Mouse (Mus musculus) left cerebral cortex, adult 8-10 months (tissue): ENCODE measurements around the gene Glp1r. TPM values are rescaled to one million over a fixed set of nuclear protein-coding genes. Genes with fewer than 3 reads are reported as not detected.

Experiments
- DNase-seq, 2 experiments: peaks; one replicate each; pipeline ENCODE4 v3.0.0; 2022; ENCODE audit warnings: low spot score in 2 of 2
- total RNA-seq, 4 experiments: library from RNA; stranded (reverse); gene quantifications; 2 replicates each; pipeline ENCODE4 v1.2.4; 2022

The Glp1r gene
- total RNA-seq, 4 experiments from 2014 or later = 0.94 to 3.1 (median 2.4) TPM

- no peak for DNase-seq
These were observed 10.1 kb downstream of the Glp1r start for GRCm38 (mm10) chr17:30911732-30912088.

DNA sequence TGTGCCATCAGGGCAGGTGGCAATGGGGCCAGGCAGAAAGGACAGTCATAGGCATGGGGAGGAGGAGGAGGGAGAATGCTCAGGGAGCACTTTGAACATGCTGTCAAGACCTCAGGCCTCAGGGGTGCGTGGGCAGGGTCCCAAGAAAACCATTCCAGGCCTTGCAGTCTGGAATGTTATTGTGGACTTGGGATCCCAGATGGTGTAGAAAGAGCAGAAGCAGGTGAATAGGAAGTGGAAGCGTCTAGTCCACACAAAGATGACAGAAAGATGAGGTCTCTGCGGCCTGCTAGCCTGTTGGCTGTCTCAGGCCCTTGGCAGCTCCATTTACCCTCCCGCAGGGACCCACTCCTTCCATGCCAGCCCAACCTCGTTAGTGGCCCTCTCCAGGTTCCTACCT lies 10.9 kb downstream of the Glp1r start:
- no peak for DNase-seq

GRCm38 (mm10) chr17:30914264-30914663 lies 12.6 kb downstream of the Glp1r start:
- no peak for DNase-seq

GRCm38 (mm10) chr17:30923566-30923965 lies 21.9 kb downstream of the Glp1r start:
- no peak for DNase-seq

DNA sequence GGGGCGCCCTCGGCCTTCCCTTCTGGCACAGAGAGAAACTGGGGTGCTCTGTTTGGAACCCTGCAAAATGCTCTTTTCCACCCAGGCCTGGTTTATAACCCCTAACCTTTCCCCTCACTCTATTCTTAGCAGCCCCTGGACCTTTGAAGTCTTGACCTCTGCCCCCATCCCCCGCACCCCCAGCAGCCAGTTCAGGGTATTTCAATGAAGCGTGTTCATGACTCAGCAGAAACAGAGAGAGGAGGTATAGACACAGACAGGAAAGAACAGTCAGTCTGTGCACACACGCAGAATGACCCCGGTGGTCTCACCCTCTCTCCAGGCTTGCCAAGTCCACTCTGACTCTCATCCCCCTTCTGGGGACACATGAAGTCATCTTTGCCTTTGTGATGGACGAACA lies 29.2 kb downstream of the Glp1r start:
- DNase-seq = no peak

GRCm38 (mm10) chr17:30932836-30933235 lies 31.2 kb downstream of the Glp1r start:
- DNase-seq = no peak

DNA sequence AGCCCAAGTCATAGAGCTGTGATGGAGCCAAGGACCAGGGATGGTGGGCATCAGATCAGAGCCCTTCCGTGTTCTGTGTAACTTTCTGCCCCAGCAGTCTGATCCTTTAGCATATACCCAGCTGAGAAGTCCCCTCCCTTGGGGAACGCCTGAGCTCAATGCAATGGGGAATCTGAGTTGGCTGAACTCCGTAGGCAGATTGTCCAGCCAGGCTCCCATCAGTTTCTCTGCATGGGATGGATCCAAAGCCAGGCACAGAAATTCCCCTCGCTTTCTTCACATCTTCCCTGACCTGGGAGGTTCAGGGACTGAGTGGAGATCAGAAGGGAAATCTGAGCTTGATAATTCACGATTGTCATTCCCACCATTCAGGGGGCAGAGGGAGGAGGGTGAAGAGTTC lies 33.7 kb downstream of the Glp1r start:
- DNase-seq = no peak

DNA sequence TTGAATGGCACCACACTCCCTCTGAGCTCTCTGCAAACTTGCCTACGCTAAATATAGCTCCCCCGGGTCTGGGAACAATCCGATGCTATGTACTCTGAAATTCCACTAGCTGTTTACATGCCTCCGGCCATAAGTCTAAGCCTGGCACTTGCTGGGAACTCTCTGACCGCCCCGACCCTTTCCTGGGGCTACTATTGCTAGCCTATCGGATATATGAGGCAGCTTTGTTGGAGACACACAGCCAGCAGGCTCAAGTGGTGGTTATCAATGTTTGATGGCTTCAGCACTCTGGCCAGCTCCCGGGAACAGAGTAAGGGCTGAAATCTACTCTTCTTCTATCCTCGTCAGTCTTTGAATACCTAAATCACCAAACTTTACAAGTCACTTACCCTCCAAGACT lies 36.9 kb downstream of the Glp1r start:
- no peak for DNase-seq

GRCm38 (mm10) chr17:30948382-30948781 lies 46.8 kb downstream of the Glp1r start:
- no peak for DNase-seq

DNA sequence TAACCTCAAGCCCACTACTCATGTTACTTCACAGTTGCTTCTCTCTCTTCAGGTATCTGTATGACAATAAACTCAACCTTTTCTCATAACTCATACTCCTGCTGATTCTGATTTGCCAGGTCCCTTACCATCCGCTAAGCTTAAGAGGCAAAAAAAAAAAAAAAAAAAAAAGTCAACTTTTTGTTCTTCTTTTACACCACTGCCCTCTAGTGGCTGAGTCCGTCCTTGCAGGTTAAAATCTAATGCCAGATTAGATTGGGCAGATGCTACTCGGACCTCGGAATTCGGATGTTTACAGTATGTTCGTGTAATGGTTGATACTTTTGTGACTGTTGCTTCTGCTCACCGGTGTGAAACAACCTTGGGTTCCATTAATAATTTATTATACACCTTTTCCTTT lies 49.2 kb downstream of the Glp1r start:
- peak; percentile 15 to 56 for DNase-seq

- no peak for DNase-seq
These were observed 50.0 kb downstream of the Glp1r start for GRCm38 (mm10) chr17:30951600-30951999.

DNA sequence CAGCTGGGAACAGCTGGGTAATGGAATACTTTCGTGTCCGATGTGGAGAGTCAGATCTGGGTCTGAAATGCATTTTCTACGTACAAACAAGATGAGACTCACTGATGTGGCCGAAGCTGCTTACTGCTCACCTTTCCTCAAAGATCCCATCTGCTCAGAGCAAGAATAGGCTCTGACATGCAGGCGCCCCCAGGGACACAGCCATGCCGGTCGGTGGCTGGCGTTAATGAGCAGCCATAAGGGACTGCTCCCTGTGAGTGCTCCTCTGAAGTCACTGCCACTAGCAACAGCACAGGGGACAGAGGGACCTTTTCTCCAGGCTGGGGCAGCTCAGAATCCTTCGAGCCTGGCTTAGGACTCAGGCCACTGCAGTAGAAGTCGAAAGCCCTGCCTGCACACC lies 52.7 kb downstream of the Glp1r start, which contains the start of gene Umodl1:
Umodl1 (plus strand) TSS at position 301 of the 400 bp plus-strand sequence.
- no peak for DNase-seq

DNA sequence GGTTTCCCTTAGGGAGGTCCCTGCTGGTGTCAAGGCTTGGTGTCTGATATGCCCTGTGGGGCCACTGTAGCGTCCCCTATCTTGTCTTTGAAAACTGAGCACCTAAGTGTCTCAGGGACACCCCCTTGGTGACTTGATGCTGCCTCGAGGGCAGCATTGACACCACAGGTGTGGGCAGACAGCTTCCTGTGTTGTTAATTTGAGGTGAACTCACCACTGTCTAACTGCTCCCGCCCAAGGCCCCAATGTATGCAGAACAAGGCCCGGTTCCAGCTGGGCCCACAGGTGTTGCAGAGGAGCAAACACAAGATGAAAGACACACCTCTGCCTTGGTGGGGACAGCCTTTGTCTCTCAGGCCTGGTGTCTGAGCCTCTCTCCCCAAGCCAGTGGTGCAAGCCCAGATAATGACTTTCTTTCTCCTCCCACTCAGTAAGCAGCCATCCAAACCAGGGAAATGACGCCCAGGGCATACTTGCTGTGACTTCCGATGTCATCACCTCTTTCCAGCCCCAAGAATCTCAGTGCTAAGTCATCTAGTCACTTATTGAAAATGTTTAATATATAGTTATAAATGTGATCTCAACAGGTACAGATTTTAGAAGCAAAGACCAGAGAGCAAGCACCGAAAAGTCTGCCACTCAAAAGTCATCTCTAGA lies 60.4 kb downstream of the Glp1r start:
- no peak for DNase-seq

- no peak for DNase-seq
These were observed 61.3 kb downstream of the Glp1r start for GRCm38 (mm10) chr17:30962880-30963279.

GRCm38 (mm10) chr17:30969983-30970382 lies 68.4 kb downstream of the Glp1r start:
- DNase-seq = no peak

DNA sequence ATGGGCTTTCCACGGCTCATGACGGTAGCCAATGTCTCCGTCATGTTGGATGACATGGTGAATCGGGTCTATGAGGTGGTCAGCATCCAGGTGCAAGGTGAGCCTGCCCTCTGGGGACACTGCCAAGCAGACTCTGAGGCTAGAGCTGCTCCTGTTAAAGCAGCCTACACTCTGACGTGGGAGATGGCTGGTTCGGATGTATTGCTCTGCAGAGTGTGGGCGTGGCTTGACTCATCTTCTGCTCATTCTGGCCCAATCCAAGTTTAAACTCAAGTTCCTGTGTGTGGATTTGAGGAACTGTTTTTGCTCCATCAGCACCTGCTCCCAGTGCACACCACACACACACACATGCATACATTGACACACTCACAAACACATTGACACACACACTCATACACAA lies 70.3 kb downstream of the Glp1r start:
- peak in 1 of 2 experiments; percentile 78 for DNase-seq

DNA sequence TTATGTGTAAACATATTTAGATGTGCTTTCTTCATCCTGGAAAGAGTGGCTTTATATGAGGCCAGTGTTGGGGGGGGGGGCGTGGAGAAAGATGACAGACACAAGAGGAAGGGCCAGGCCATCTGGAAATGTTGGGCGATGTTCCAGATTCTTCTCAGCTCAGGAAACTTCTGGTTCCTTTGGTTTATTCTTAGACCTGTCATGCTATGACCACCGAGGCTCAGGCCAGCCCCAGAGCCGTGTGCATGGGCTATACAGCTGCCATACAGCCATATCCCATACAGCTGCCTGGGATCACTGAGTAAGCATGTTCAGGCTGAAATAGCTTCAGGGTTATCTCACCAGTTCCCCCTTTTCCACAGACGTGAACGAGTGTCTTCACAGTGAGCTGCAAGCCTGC lies 71.7 kb downstream of the Glp1r start:
- peak in 1 of 2 experiments; percentile 17 for DNase-seq

DNA sequence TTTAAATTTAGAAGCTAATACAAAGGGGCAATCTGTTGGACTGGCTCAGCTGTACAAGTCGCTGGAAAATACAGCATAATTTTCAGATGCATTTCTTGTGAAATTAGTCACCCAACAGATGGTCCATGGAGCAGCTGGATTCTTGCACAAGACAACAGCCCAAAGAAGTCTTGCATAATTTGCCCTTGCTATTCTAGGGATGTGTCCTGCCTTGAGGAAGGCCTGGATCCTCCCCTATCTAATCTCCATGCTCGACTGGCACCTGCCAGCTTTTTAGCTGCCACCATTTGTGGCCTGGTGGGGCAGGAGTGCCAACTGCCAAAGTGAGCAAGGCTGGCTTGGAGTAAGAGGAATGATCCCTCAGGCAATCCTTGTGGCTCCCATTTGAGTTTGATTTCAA lies 75.7 kb downstream of the Glp1r start:
- DNase-seq = peak in 1 of 2 experiments; percentile 23

GRCm38 (mm10) chr17:30978556-30978955 lies 76.9 kb downstream of the Glp1r start:
- no peak for DNase-seq

DNA sequence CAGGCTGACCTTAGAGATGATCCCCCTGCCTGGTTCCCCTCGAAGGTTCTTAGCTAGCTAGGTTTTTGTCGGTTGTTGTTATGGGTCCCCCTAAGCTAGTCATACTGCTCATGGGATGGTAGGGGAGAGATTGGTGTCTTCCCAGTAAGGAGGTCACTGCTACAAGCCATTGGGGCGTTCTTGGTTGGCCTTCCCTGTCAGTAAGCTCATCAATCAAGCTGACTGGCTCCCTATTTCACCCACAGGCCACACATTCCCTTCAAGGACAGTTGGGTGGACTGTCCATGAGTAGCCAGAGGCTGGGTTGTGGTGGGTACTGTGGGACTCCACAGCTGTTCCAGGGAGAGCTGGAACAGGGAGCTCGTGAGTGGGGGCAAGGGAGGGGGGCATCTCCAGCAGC lies 81.9 kb downstream of the Glp1r start:
- DNase-seq = no peak

DNA sequence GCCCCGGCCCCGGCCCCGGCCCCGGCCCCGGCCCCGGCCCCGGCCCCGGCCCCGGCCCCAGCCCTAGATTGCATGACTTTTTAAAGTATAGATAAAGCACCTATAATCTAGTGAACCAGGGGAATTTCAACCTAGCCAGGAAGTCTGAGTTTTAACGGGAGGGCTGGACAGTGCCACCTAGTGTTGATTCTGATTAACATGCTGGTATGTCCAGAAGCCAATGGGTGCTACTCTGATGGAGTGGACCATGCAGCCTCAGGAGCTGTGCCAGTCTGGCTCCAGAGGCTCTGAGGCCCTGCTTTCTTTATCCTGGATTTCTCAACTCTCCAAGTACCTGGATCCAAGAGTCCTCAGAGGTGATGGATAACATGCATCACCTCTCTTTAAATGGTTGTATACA lies 88.6 kb downstream of the Glp1r start:
- no peak for DNase-seq
